Mouse (Mus musculus) kidney, adult 2 months (tissue): ENCODE data around the gene Gpc6.

ENCODE experiments used
- CTCF ChIP-seq: fragments of 200-500 bp; conservative IDR thresholded peaks from 2 replicates; pipeline ENCODE4 v1.5.1; 2011; ENCODE audit warnings: low read depth, mild to moderate bottlenecking, control low read depth, low read length, moderate library complexity, mixed read lengths; ENCODE audit not compliant: insufficient read depth, insufficient read length
- POLR2A ChIP-seq: fragments of 200-500 bp; IDR thresholded peaks from one replicate; pipeline ENCODE4 v1.6.1; 2011; ENCODE audit warnings: low read depth, low read length, control low read depth

DNA sequence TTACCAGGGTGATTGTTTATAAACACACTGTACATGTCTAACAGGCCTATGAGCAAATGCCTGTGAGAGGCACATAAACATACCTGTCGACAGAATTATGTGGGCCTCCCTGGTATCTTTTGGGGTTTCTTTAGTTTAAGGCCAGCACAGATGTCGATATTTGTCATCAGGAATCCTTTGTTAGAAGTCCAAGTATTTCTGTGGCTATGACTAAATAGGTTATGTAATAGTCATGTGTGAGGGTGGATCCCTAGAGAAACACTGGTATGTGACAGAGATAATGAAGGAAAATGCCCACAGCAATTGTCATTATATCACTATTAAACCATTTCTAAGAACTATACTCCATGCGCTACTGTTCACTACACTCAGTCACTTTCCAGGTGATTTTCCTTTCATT is 358.5 kb downstream of the Gpc6 start:
- TF ChIP-seq CTCF (no peak), POLR2A (no peak)
